Mouse (Mus musculus): ENCODE measurements around the gene Abcg8.

Gene Abcg8

DNA sequence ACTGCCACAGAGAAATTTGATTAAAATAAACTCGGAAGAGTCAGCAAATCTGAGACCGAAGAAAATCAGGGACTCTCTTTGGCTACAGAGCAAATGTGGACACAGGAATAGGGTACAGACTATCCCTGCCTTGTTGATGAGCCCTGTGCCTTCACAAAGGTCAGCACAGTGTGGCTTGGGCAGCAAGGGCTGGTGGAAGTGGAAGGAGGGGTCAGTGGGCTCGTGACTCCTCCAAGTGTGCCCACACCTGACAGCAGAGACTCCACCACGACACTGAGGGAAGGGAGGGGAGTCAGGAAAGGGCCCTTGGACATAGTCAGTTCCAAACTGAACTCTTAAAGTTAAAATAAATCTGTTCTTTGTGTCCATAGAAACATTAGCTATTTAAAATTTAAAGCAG is 38.8 kb downstream of the Abcg8 start:
- DNase-seq, result no peak

DNA sequence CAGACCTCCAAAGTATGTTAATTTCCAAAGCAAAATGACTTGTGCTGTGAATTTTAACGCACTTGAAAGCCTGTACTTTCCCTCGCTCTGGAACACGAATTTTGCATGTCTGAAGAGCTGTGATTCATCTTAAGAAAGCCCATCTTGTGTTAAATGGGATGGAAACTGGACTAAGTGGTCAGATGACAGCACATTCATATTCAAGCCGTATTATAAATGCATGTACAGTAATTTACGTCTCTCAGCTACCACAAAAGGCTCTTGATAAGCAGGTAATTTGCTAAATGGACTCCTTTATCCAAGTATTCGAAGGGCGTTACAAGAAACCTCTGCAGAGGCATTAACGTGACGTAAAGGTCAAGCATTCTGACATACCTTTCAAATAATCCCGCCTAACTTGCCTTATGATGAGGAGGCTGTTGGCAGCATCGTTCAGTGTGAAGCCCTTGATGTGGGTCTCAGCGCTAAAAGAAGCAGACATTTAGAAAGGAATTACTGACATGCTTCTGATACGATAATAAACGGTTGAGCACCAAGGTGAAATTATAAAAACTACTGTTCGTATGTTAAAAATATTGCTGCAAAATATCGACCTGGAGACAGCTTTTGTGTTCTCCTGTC is 40.3 kb downstream of the Abcg8 start:
- no peak for DNase-seq

DNA sequence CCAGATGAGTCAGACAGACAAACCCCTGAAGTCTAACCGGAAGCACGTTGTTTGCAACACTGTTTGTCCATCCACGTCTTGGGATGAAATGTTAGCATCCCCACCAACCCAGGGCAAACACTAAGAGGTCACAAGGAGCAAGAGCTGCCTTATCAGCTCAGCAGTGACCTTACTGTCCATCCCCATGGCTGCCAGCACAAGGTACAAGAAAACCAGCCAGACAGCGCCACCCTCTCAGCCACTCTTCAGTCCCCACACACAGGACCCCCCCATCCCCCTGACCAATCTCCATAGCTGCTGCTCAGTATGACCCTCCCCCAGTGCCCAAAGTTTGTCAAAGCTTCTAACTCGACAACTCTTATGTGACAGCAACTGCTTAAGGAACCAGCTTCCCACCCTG is 41.3 kb downstream of the Abcg8 start:
- DNase-seq, result no peak

DNA sequence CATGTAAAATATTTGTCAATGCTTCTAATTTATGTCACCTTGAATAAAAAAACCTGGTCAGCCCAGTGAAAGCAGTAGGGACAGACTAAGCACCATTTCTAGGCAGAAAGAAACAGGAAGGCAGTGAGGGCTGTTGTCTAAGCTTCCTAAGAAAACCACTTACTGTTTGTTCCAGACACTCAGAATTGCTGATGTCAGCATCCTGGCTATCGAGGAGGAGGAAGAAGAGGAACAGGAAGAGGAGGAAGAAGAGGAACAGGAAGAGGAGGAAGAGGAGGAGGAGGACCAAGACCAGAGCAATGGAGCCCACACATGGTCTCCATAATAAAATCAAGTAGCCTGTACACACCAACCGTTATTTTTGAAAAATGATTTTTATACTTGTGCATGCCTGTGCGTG is 43.0 kb downstream of the Abcg8 start:
- DNase-seq, result no peak

DNA sequence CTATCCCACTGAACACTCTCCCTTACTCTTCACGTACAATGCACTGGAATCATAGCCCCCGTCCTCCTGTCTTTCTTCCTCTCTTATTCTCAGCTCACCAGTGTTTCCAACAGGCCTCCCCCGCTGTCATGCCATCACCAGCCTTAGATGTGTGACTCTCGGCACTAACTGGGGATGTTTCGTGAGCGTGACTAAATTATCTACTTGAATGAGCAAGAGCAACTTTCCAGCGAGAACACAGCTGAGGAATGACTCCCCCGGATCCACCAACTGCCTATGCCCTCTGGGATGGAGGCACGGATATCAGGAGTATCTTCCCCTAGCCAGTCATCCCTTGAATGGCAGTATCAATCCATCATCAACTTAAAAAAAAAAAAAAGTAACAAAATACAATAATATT is 47.9 kb downstream of the Abcg8 start:
- no peak for DNase-seq

DNA sequence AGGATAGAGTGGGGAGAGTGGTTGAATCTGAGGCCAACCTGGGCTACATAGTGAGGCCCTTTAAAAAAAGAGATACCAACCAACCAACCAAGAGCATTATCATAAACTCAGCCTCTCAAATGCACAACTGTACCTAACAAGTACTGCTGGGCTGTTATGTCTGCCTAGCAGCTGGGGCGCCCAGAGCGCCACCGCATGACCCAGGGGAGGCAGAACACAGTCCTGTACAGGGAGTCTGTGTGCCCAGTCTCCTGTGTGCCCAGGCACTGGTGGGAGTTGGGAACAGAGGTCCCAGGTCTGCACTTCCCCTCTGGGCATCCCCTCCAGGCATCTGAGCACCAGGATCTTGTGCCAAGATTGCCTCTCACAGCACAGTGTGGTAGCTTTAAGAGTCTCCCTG is 49.1 kb downstream of the Abcg8 start:
- DNase-seq, result no peak

DNA sequence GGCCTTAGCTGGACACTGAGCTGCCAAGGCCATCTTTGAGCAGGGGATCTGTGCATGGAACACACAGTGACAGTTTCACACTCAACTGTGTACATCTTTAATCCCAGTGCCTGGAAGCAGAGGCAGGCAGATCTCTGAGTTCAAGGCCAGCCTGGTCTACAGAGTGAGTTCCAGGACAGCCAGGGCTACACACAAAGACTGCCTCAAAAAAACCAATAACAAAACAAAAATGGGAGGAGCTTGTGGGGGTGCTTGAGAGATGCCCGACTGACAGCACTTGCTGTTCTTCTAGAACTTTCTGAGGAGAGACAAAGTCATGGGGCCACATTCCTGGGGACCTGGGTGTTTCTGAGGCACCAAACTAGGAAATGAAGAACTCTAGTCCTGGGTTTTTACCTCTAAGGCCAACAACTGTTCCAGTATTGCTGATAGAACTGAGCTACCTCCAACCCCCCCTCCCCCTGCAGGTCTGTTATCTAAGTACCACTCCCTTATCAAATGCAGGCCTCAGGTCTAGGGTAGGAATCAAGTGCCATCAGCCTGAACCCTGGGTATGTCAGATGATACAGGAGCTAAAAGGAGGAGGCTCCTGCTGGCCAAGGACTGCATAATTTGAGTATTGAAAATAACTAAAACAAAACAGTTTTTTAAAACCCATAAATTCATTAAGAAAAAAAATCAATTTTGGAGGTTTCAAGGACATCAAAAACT is 52.3 kb downstream of the Abcg8 start:
- no peak for DNase-seq

DNA sequence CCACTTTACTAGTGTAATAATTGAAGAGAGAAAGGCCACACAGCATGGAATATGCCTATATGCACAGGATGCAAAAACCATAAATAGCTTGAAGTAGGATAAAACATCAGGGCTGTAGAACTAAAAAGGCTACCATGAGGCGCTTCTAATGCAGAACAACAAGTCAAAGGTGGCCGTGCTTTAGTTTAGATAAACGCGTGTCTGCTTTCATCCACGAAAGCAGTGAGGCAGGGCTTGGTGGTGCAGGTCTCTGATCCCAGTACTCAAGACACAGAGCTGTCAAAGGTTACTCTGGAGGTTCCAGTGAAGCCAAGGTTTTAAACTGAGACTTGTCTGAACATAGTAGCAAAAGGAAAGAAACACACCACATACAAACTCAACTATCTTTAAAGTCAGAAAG is 53.0 kb downstream of the Abcg8 start:
- no peak for DNase-seq

DNA sequence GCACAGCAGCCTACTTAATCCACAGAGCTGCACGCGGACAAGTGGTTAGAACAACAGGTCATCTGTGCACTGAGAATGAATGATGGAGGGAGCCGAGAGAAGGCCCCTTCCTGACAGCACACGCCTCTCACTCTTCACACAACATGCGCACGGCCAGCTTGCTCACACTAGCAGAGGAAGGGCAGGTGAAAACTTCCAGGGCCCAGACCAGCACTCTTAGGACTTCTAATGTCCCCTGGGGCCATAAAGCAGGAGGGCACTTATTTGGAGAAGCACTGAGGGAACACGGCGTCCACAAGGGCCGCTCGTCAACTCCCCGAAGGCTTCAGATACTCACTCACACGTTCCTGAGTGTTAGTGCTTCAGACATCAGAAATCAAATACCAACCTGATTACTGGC is 55.3 kb downstream of the Abcg8 start:
- DNase-seq, result no peak

DNA sequence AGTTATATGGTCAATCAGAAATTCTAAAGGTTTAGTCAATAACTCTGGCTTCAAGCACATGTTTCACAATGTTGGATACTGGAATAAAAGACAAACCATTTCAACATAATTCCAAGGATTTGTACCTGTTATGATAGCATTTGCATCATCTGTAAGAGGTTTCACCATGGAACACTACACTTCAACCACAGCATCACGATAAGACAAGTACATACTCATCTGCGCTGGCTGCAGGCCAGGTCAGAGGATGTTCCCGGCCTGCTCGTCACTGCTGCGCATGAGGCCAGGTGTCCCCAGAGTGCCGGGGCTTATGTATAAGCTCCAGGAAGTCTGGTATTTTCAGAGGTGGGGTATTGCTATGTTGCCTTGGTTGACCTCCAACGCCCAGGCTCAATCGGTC is 56.5 kb downstream of the Abcg8 start:
- no peak for DNase-seq

DNA sequence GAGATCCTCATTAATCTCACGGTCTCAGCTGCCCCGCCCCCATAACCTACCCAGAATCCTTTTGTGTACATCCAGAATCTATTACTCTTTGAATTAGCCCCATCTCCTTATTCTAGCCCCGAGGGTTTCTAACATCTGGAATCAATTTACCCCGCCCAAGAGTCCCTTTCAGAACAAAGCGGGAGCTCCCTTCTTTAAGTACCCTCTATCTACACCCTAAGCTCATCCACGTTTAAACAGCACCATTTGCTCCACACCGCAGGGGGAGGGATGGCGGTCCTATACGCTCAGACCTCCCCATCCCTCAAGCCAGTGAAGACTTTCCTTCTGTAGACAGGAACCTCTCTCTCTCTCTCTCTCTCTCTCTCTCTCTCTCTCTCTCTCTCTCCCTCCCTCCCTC is 60.6 kb downstream of the Abcg8 start:
- DNase-seq, result no peak

DNA sequence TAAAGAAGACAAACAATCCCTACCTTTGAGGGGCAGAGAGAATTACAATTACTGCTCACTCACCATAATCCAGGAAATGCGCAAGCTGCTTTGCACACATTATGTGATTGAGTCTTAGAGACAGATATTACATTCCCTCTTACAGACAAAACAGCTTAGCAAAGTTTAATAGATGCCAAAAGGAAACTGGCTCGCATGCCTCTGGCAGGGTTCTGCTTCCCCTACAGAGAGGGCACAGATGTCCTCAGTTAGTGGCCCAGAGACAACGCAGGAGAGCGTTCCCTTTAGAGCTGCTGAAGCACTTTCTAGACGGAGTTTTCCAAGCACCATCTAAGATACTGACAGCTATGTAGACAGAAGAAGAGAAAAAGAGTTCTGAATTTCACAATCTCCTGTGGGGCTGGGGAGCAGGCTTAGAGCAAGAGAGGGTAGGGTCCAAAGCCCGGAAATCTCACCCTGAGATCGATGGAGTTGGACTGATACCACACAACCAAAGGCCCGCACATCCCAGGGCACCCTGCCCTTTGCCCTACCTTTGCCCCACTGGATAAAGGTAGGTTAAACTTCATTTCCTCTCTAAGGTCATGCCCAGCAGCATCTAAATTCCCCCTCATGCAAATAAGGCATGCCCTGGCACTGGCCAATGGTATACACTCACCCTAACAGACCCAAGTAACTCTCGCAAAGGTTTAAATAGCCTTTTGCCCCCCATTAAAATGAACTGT is 62.1 kb downstream of the Abcg8 start:
- DNase-seq, result no peak

DNA sequence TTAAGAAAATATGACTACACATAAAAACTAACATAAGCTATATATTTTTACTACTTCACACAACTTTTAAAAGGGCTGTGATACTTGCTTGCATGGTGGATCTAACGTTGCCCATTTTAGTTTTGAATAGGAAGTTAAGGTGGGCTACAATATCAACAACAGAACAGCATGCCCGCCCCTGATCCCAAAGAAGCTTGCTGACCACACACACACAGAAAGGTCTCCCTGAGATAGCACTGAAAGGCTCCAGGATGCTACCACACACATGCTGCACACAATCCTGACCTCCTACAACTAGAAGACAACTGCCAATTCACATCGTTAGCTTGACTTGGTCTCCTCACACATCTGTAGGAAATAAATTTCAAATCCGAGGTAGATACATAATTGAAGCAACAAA is 68.2 kb downstream of the Abcg8 start:
- no peak for DNase-seq

DNA sequence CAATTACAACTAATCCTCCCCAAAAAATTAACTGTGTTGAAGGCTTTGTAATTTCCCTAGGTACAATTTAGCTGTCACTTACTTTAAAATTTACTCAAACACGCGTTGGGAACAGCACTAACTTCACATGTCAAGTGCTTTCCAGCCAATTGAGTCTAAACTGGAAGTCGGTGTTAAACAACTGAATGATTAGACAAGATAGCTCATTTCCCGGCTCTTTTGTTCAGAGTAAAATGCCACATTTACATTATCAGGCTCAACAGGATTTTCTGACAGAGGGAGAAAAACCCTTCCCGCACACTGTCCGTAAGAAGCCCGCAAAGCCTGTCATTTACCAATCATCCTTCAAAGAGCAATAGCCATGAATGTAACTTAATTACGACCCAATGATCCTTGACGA is 68.9 kb downstream of the Abcg8 start:
- DNase-seq, result no peak

DNA sequence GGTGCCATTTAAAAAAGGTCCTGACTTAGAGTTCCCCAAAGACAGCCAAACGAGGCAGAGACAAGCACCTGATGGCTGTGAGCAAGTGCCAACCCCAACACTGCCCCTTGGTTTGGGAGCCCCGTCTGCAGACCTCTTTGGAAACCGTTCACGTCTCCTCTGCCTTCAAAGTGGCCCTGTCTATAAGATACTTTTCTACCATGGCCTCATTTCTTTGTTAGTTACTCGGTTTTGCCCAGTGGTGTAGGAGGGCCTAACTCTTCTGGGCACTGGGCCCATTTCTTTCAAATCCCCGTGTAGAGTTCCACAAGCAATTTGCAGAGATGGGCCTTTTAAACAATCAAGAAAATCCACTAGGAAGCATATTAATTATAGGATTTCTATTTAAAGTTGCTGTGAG is 71.1 kb downstream of the Abcg8 start:
- DNase-seq, result no peak

DNA sequence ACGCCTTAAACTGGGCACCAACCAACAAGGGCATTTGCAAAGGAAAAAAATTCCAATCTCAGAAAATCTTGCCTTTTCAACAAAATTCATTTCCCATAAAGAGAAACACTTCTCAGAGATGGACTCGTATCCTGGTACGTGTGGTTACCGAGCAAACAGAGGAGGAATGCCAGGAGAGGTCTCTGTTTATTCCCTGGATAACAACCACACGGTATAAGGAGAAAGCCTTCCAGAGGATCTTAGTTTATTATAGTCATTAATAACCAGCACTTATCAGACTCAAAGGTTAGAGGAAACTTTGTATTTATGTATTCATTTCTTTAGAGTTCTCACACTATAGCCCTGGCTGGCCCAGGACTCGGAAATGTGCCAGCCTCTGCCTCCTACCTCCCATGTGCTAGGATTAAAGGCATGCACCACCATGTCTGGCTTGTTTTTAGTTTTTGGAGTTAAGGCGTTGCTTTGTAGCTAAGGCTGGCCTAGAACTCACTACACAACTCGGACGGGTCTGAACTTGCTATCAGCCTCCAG is 72.1 kb downstream of the Abcg8 start:
- no peak for DNase-seq

DNA sequence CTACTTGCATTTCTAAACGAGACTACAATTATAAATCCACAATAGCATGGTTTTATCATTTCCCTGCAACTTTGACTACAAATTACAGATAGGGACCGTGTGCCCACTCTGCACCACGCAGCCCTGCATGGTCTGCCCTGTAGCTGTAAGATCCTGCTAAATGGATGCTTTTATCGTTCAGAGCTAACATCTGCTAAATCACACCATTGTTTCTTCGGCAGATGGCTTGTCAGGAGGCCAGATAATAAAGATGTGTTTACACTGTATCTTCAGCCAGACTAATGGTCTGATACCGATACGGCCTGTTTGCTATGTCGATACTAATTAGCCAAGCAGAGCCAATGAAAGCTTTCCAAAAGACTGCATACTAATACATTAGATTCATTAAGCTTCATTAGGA is 73.2 kb downstream of the Abcg8 start:
- no peak for DNase-seq
